Mouse (Mus musculus) myocyte (in vitro differentiated cells): Measurements from ENCODE around the gene Cltrn.

Experiments used
- E2F4 ChIP-seq: IDR thresholded peaks from one replicate; pipeline ENCODE4 v1.6.1; 2011; ENCODE audit warnings: mild to moderate bottlenecking, control low read depth, moderate library complexity; ENCODE audit not compliant: insufficient read depth
- MAX ChIP-seq: IDR thresholded peaks from one replicate; pipeline ENCODE4 v1.6.1; 2011; ENCODE audit warnings: low read depth, mild to moderate bottlenecking, control low read depth
- MYOD1 ChIP-seq, 3 experiments: IDR thresholded peaks; one replicate each; pipeline ENCODE4 v1.6.1; 2011; ENCODE audit warnings: control low read depth in 2 of 3, low read depth in 2 of 3, mild to moderate bottlenecking in 2 of 3, moderate library complexity in 1 of 3; ENCODE audit not compliant: insufficient read length in 2 of 3, control insufficient read depth in 1 of 3
- POLR2A ChIP-seq: IDR thresholded peaks from one replicate; pipeline ENCODE4 v1.6.1; 2011; ENCODE audit warnings: low read depth, mild to moderate bottlenecking, control low read depth, moderate library complexity; ENCODE audit not compliant: insufficient read length
- POLR2AphosphoS2 ChIP-seq: IDR thresholded peaks from one replicate; pipeline ENCODE4 v1.6.1; 2011; ENCODE audit warnings: low read depth, control low read depth; ENCODE audit not compliant: insufficient read length
- REST ChIP-seq: IDR thresholded peaks from one replicate; pipeline ENCODE4 v1.6.1; 2011; ENCODE audit warnings: mild to moderate bottlenecking, control low read depth, moderate library complexity; ENCODE audit not compliant: insufficient read depth, insufficient read length
- TCF12 ChIP-seq: IDR thresholded peaks from one replicate; pipeline ENCODE4 v1.6.1; 2011; ENCODE audit warnings: mild to moderate bottlenecking, control low read depth; ENCODE audit not compliant: poor library complexity, insufficient read depth, severe bottlenecking
- TCF3 ChIP-seq: IDR thresholded peaks from one replicate; pipeline ENCODE4 v1.6.1; 2011; ENCODE audit warnings: low read depth, control low read depth; ENCODE audit not compliant: insufficient read length
- USF1 ChIP-seq: IDR thresholded peaks from one replicate; pipeline ENCODE4 v1.6.1; 2011; ENCODE audit warnings: low read depth, mild to moderate bottlenecking, control low read depth, moderate library complexity

DNA sequence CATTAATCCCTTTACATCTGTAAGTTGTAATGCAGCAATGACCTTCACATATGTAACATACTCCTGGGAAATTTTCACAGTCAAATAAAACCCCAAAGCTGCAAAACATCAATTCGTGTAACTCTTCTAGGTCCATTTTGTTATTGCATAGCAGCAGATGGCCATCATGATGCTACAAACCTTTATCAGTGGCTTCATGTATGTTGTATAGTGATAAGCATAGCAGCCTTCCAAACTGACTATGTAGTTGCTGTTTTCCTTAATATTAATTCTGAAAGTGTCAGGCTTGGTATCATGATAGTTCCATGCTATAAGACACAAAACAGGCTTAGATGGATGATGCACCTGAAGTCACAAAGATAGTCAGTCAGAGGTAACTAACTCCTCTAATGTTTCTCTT lies 76.1 kb downstream of the Cltrn start:
- TF ChIP-seq E2F4 (no peak), POLR2A (no peak), MAX (no peak), REST (no peak), USF1 (no peak), MYOD1 (IDR thresholded peaks at IDR 0.05; ENCODE audit: control insufficient read depth in 1 of 3, insufficient read length in 2 of 3, low read depth in 2 of 3) (no peak), TCF3 (no peak), POLR2AphosphoS2 (no peak), TCF12 (no peak)
